Mouse (Mus musculus) forebrain, embryonic 10.5 days (tissue): Measurements from ENCODE around the gene Gabarap. TPM values are rescaled to one million over a fixed set of nuclear protein-coding genes. Genes with fewer than 3 reads are reported as not detected.

Experiments
- DNase-seq: peaks from one replicate; pipeline ENCODE4 v3.0.0-alpha.2; 2017; ENCODE audit warnings: low spot score; ENCODE audit errors: extremely low spot score
- H3K27ac ChIP-seq: fragments of 300-500 bp; sonication (generic); 2 replicates; pipeline ENCODE4 v1.5.1; 2016; ENCODE audit warnings: mild to moderate bottlenecking
- H3K27me3 ChIP-seq: fragments of 300-500 bp; sonication (generic); 2 replicates; pipeline ENCODE4 v1.6.1; 2016; ENCODE audit warnings: mild to moderate bottlenecking; ENCODE audit not compliant: poor library complexity, severe bottlenecking
- H3K36me3 ChIP-seq: fragments of 300-500 bp; sonication (generic); replicated peaks from 2 replicates; pipeline ENCODE4 v1.6.1; 2016; ENCODE audit warnings: mild to moderate bottlenecking, moderate library complexity
- H3K4me1 ChIP-seq: fragments of 300-500 bp; sonication (generic); 2 replicates; pipeline ENCODE4 v1.6.1; 2016
- H3K4me3 ChIP-seq: fragments of 300-500 bp; sonication (generic); 2 replicates; pipeline ENCODE4 v1.5.1; 2016; ENCODE audit warnings: mild to moderate bottlenecking, moderate library complexity
- H3K9me3 ChIP-seq: fragments of 300-500 bp; sonication (generic); 2 replicates; pipeline ENCODE4 v1.6.1; 2016; ENCODE audit warnings: mild to moderate bottlenecking, moderate library complexity
- WGBS: fragments of 180-500 bp; shearing (Covaris S2); methylation state at CpG from one replicate; pipeline ENCODE4 v1.1.7; 2016; 5-methylcytosine and 5-hydroxymethylcytosine counted together
- polyA plus RNA-seq: library from polyadenylated mRNA; unstranded; fragments of >200 nt; fragmentation: Nextera tagmentation; extraction: Ambion mirVana; gene quantifications from 2 replicates; pipeline ENCODE4 v1.2.1, GENCODE M21; 2016

Gene Gabarap
- polyA plus RNA-seq, 1 experiment from 2014 or later, result 331 TPM

GRCm38 (mm10) chr11:69960616-69961015, 30.3 kb upstream of the Gabarap start:
- no peaks in the 10 kb centered on the region for H3K36me3 ChIP-seq
- peaks cover 8% of the 10 kb centered on the region for H3K4me1 ChIP-seq
- no peak for DNase-seq
- H3K27me3 ChIP-seq, result peaks cover 52% of the 10 kb centered on the region
- 26% methylated on average over 5 of the region's 5 CpGs for WGBS
- no peak overlapping the region; the same call in 1 of the 2 replicates for H3K4me3 ChIP-seq
- no peaks in the 10 kb centered on the region for H3K9me3 ChIP-seq
- H3K27ac ChIP-seq, result no peak overlapping the region

GRCm38 (mm10) chr11:69961841-69962240, 29.1 kb upstream of the Gabarap start:
- Histone ChIP-seq H3K36me3 (no peaks in the 10 kb centered on the region), H3K27me3 (peaks cover 64% of the 10 kb centered on the region), H3K4me1 (peaks cover 19% of the 10 kb centered on the region), H3K27ac (no peak overlapping the region), H3K9me3 (no peaks in the 10 kb centered on the region), H3K4me3 (no peak overlapping the region)
- WGBS, result 56% methylated on average over 5 of the region's 5 CpGs
- DNase-seq, result no peak

GRCm38 (mm10) chr11:69964650-69965270, 26.2 kb upstream of the Gabarap start, which contains the start of gene Cldn7:
Gene Cldn7 (plus strand): TSS chr11:69964779.
- Histone ChIP-seq H3K9me3 (no peaks in the 10 kb centered on the region), H3K4me1 (peaks cover 21% of the 10 kb centered on the region), H3K27me3 (peaks cover 80% of the 10 kb centered on the region), H3K27ac (no peak within 1 kb of the TSS), H3K4me3 (peak within 1 kb of the TSS; percentile 48), H3K36me3 (peaks cover 24% of the 10 kb centered on the region)
- DNase-seq, result no peak
- 8% methylated on average over 24 of the region's 24 CpGs for WGBS

- H3K9me3 ChIP-seq, result no peaks in the 10 kb centered on the region
- H3K4me3 ChIP-seq, result peak overlapping the region; percentile 48
- peaks cover 80% of the 10 kb centered on the region for H3K27me3 ChIP-seq
- H3K4me1 ChIP-seq, result peaks cover 21% of the 10 kb centered on the region
- 2% methylated on average over 49 of the region's 49 CpGs for WGBS
- H3K36me3 ChIP-seq, result peaks cover 31% of the 10 kb centered on the region
- DNase-seq, result no peak
- H3K27ac ChIP-seq, result peak overlapping the region; percentile 74; the same call in 1 of the 2 replicates
Observed at GRCm38 (mm10) chr11:69965271-69966005, 25.5 kb upstream of the Gabarap start.

GRCm38 (mm10) chr11:69966006-69966859, 24.7 kb upstream of the Gabarap start:
- Histone ChIP-seq H3K4me1 (peaks cover 21% of the 10 kb centered on the region), H3K4me3 (peak overlapping the region; percentile 48), H3K9me3 (no peaks in the 10 kb centered on the region), H3K27ac (peak overlapping the region; percentile 74), H3K36me3 (peaks cover 35% of the 10 kb centered on the region), H3K27me3 (peaks cover 72% of the 10 kb centered on the region)
- DNase-seq, result peak; percentile 32
- WGBS, result 2% methylated on average over 59 of the region's 59 CpGs

- Histone ChIP-seq H3K27ac (peak overlapping the region; percentile 74), H3K27me3 (peaks cover 65% of the 10 kb centered on the region), H3K36me3 (peaks cover 43% of the 10 kb centered on the region), H3K9me3 (no peaks in the 10 kb centered on the region), H3K4me1 (peaks cover 21% of the 10 kb centered on the region), H3K4me3 (peak overlapping the region; percentile 48)
- DNase-seq, result no peak
- whole genome bisulfite sequencing, result 42% methylated on average over 17 of the region's 17 CpGs
Observed at GRCm38 (mm10) chr11:69966860-69967517, 24.0 kb upstream of the Gabarap start.

- WGBS, result 93% methylated on average over 4 of the region's 4 CpGs
- Histone ChIP-seq H3K27me3 (peaks cover 47% of the 10 kb centered on the region), H3K27ac (no peak overlapping the region), H3K4me3 (no peak overlapping the region), H3K9me3 (no peaks in the 10 kb centered on the region), H3K36me3 (peaks cover 61% of the 10 kb centered on the region), H3K4me1 (peaks cover 21% of the 10 kb centered on the region)
- no peak for DNase-seq
Observed at GRCm38 (mm10) chr11:69968793-69969192, 22.1 kb upstream of the Gabarap start.

- H3K27ac ChIP-seq, result no peak overlapping the region
- H3K27me3 ChIP-seq, result peaks cover 32% of the 10 kb centered on the region
- H3K4me1 ChIP-seq, result peaks cover 16% of the 10 kb centered on the region
- H3K4me3 ChIP-seq, result no peak overlapping the region
- peaks cover 75% of the 10 kb centered on the region for H3K36me3 ChIP-seq
- H3K9me3 ChIP-seq, result no peaks in the 10 kb centered on the region
- no peak for DNase-seq
- 89% methylated on average over 6 of the region's 6 CpGs for WGBS
Observed at GRCm38 (mm10) chr11:69970222-69970621, 20.7 kb upstream of the Gabarap start.

- H3K27ac ChIP-seq, result no peak overlapping the region
- 95% methylated on average over 3 of the region's 3 CpGs for WGBS
- no peak overlapping the region for H3K4me3 ChIP-seq
- H3K27me3 ChIP-seq, result peaks cover 27% of the 10 kb centered on the region
- H3K36me3 ChIP-seq, result peaks cover 81% of the 10 kb centered on the region
- H3K9me3 ChIP-seq, result no peaks in the 10 kb centered on the region
- peaks cover 12% of the 10 kb centered on the region for H3K4me1 ChIP-seq
- DNase-seq, result no peak
Observed at GRCm38 (mm10) chr11:69970775-69971174, 20.2 kb upstream of the Gabarap start.

- Histone ChIP-seq H3K4me1 (peaks cover 12% of the 10 kb centered on the region), H3K27me3 (no peaks in the 10 kb centered on the region), H3K36me3 (peaks cover 87% of the 10 kb centered on the region), H3K9me3 (no peaks in the 10 kb centered on the region), H3K27ac (no peak overlapping the region), H3K4me3 (no peak overlapping the region)
- no peak for DNase-seq
- 93% methylated on average over 2 of the region's 2 CpGs for WGBS
Observed at GRCm38 (mm10) chr11:69974907-69975306, 16.0 kb upstream of the Gabarap start.

GRCm38 (mm10) chr11:69976271-69976670, 14.7 kb upstream of the Gabarap start:
- H3K4me1 ChIP-seq, result peaks cover 14% of the 10 kb centered on the region
- H3K4me3 ChIP-seq, result no peak overlapping the region
- DNase-seq, result no peak
- H3K36me3 ChIP-seq, result peaks cover 79% of the 10 kb centered on the region
- H3K27me3 ChIP-seq, result no peaks in the 10 kb centered on the region
- no peak overlapping the region for H3K27ac ChIP-seq
- H3K9me3 ChIP-seq, result no peaks in the 10 kb centered on the region
- 84% methylated on average over 4 of the region's 4 CpGs for WGBS

GRCm38 (mm10) chr11:69979827-69980195, 11.1 kb upstream of the Gabarap start:
- Histone ChIP-seq H3K4me3 (peak overlapping the region; percentile 99), H3K36me3 (peaks cover 66% of the 10 kb centered on the region), H3K9me3 (no peaks in the 10 kb centered on the region), H3K4me1 (peaks cover 38% of the 10 kb centered on the region), H3K27ac (peak overlapping the region; percentile 99), H3K27me3 (no peaks in the 10 kb centered on the region)
- WGBS, result 5% methylated on average over 16 of the region's 16 CpGs
- no peak for DNase-seq
